Mouse (Mus musculus): ENCODE data around the gene Prss43. TPM values are rescaled to one million over a fixed set of nuclear protein-coding genes. Genes with fewer than 3 reads are reported as not detected.

Gene Prss43
- polyA plus RNA-seq (2017; shearing (Covaris generic)), result under 1 TPM in 1 of 2 experiments, not detected in 1; 0.10 TPM

GRCm38 (mm10) chr9:110826390-110826789 lies at the start of gene Prss43:
Gene Prss43 (plus strand): TSS chr9:110826690.

DNA sequence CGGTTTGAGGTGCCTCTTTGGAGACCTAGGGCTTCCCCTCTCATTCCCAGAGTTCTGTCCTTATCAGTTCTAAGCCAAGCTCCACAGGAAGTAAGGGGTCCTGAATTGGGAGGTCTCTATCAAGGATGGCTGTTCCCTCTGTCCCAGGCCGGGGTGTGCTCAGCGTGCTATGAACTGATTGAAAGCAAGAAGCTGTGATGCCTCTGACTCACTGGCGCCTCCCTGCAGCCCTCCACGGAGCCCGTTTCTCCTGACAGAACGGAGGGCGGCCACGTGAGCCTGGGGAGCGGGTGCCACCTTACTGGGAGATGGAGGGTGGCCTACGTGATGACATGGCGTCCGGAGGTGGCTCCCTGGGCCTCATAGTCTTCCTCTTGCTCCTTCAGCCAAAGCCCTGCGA lies 28.6 kb upstream of the Prss43 start, which contains the start of gene Prss42:
Prss42 (plus strand) TSS at position 301 of the 400 bp plus-strand sequence.

DNA sequence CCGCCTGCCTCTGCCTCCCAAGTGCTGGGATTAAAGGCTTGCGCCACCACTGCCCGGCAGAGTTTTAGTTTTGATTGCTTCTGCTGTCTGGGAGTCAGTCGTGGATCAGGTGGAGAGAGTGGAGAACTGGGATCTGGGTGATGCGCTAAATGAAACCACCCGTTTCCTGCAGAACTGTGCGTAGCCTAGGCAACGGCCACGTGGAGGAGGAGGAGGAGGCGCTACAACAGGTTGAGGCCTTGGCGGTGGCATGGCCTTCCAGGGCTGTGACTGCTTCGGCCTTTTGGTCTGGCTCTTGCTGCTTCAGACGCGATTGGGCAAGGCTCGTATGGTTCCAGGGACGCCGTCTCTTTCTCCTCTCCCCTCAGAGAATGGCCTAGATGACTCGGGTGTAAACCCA lies 12.7 kb upstream of the Prss43 start, which contains the start of gene Prss44:
Prss44 (plus strand) TSS at position 206 of the 400 bp plus-strand sequence.

GRCm38 (mm10) chr9:110834411-110834810 lies 7.9 kb downstream of the Prss43 start, which contains the start of gene Prss45:
Gene Prss45 (plus strand): TSS chr9:110834588.

DNA sequence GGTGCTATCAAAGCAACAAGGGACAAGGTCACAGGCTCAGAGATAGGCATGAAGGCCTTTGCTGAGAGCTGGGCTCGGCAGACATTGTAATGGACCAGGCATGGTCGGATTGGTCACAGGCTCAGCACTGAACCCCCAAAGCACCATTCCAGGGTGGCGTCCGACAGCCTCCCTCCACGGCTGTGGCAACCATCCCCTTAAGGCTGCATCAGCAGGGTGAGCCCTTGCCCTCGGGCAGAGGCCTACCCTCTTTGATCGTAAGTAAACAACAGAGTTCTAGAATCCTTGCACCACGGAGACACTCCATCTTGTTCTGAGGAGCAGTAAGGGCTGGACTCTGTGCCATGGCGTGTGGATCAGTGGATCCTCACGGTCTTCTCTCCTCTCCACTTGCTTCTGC lies 17.7 kb downstream of the Prss43 start, which contains the start of gene Prss46:
Prss46 (plus strand) TSS at position 301 of the 400 bp plus-strand sequence.

GRCm38 (mm10) chr9:110857781-110858472 lies 31.4 kb downstream of the Prss43 start, which contains the start of gene Prss50:
Gene Prss50 (plus strand): TSS chr9:110857967.

GRCm38 (mm10) chr9:110879191-110879920 lies 52.9 kb downstream of the Prss43 start, which contains the start of gene Als2cl:
Gene Als2cl (plus strand): TSS chr9:110879870.

GRCm38 (mm10) chr9:110879998-110880561 lies 53.6 kb downstream of the Prss43 start, which contains the start of gene Tmie:
Gene Tmie (minus strand): TSS chr9:110880113.

Other genes with a start within 250 kb of the Prss43 start
- 1 to 10 TPM; 1.0 to 3.1 TPM for gene Nradd, start 202.2 kb upstream of the Prss43 start, polyA plus RNA-seq (2017; shearing (Covaris generic))
- 10 to 100 TPM; 26.7 to 84.1 TPM for gene Nbeal2, start 172.5 kb upstream of the Prss43 start, polyA plus RNA-seq (2017; shearing (Covaris generic))
- gene Ccdc12, start 170.2 kb upstream of the Prss43 start, polyA plus RNA-seq (2017; shearing (Covaris generic)), result 100 to 1,000 TPM; 302 to 304 TPM
- gene Myl3, start 84.8 kb upstream of the Prss43 start, polyA plus RNA-seq (2017; shearing (Covaris generic)), result not detected
- under 1 TPM in 1 of 2 experiments, not detected in 1; 0.07 TPM for gene Pth1r, start 79.5 kb upstream of the Prss43 start, polyA plus RNA-seq (2017; shearing (Covaris generic))
- gene Prss42, start 28.5 kb upstream of the Prss43 start, polyA plus RNA-seq (2017; shearing (Covaris generic)), result not detected
- not detected for gene Prss44, start 12.7 kb upstream of the Prss43 start, polyA plus RNA-seq (2017; shearing (Covaris generic))
- gene Prss45, start 7.9 kb downstream of the Prss43 start, polyA plus RNA-seq (2017; shearing (Covaris generic)), result under 1 TPM in 1 of 2 experiments, not detected in 1; 0.20 TPM
- gene Prss46, start 17.8 kb downstream of the Prss43 start, polyA plus RNA-seq (2017; shearing (Covaris generic)), result not detected
- under 1 TPM in 1 of 2 experiments, not detected in 1; 0.77 TPM for gene Prss50, start 31.3 kb downstream of the Prss43 start, polyA plus RNA-seq (2017; shearing (Covaris generic))
- gene Als2cl, start 53.2 kb downstream of the Prss43 start, polyA plus RNA-seq (2017; shearing (Covaris generic)), result 10 to 100 TPM; 20.6 to 33.1 TPM
- gene Tmie, start 53.4 kb downstream of the Prss43 start, polyA plus RNA-seq (2017; shearing (Covaris generic)), result 10 to 100 TPM in 1 of 2 experiments, 1 to 10 TPM in 1; 6.7 to 16.9 TPM
- gene Fam240a, start 90.2 kb downstream of the Prss43 start, polyA plus RNA-seq (2017; shearing (Covaris generic)), result 1 to 10 TPM in 1 of 2 experiments, not detected in 1; 5.1 TPM
- 1 to 10 TPM; 3.3 to 7.6 TPM for gene Tdgf1, start 119.5 kb downstream of the Prss43 start, polyA plus RNA-seq (2017; shearing (Covaris generic))
- gene Lrrc2, start 124.9 kb downstream of the Prss43 start, polyA plus RNA-seq (2017; shearing (Covaris generic)), result under 1 TPM in 1 of 2 experiments, not detected in 1; 0.12 TPM
- gene Rtp3, start 163.9 kb downstream of the Prss43 start, polyA plus RNA-seq (2017; shearing (Covaris generic)), result not detected
- 1 to 10 TPM in 1 of 2 experiments, not detected in 1; 1.3 TPM for gene Ltf, start 192.6 kb downstream of the Prss43 start, polyA plus RNA-seq (2017; shearing (Covaris generic))
- 10 to 100 TPM in 1 of 2 experiments, 1 to 10 TPM in 1; 6.4 to 28.2 TPM for gene Ccrl2, start 230.8 kb downstream of the Prss43 start, polyA plus RNA-seq (2017; shearing (Covaris generic))